27 mouse cellular contexts compared by ENCODE assay signal in genomic region chr12:108203895-108204294, GRCm38 (mm10). TPM values are rescaled to one million over a fixed set of nuclear protein-coding genes. Genes with fewer than 3 reads are reported as not detected.
A peak's percentile ranks its signal among the peaks of the same experiment; 100 is the strongest.
DNase-seq lines count a peak whose midpoint lies in the region; ATAC-seq and TF ChIP-seq lines count a peak whose summit lies in the region.
"Had no signal": no experiment of that assay in that cellular context is flagged by ENCODE, and none has a peak within 500 bp of the region (broad histone marks: within the 10 kb centered on the region; RNA-seq: fewer than 3 reads in every experiment).

No protein-coding gene starts in this region.

- no peak for TF ChIP-seq RAD21 in CH12.LX (IDR thresholded peaks at IDR 0.05; ENCODE audit: low read depth, low read length)

- H3K4me1 ChIP-seq in hindbrain, embryonic 12.5 days: peaks cover 15% of the 10 kb centered on the region
- no peaks in the 10 kb centered on the region for H3K4me1 ChIP-seq in hindbrain, embryonic 16.5 days (ENCODE audit: control insufficient read depth, insufficient read depth, low read depth, low read length)
- no peaks in the 10 kb centered on the region for H3K4me1 ChIP-seq in spleen, adult 2 months (ENCODE audit: control insufficient read depth, insufficient read depth, insufficient read length)
- H3K4me1 ChIP-seq in CH12.LX (ENCODE audit: control insufficient read depth in 1 of 2, insufficient read depth in 2 of 2): peaks cover 0 to 23% of the 10 kb centered on the region in 2 experiments; a peak in 3 of 4 replicates
- H3K4me1 ChIP-seq in hindbrain, embryonic 13.5 days (replicated peaks): peaks cover 8% of the 10 kb centered on the region
- H3K4me1 ChIP-seq: embryonic facial prominence, embryonic 13.5 days had no signal

- no peak for DNase-seq in spleen, adult 2 months (ENCODE audit: low read depth in 1 of 2, low spot score in 2 of 2)
- no peak for DNase-seq in spleen, postnatal 14 days (ENCODE audit: low spot score in 2 of 2)
- DNase-seq in CH12.LX (ENCODE audit: extremely low read depth): no peak
- no peak for DNase-seq in retina, embryonic 14.5 days (ENCODE audit: low spot score)
- no peak for DNase-seq in embryo, embryonic 10.5 days (ENCODE audit: low spot score)
- DNase-seq: adrenal gland, postnatal 25 days; cerebellum, adult 11-12 months; cerebellum, adult 9-11 months; heart, postnatal 10 days; kidney, adult 8-10 months; kidney, postnatal 10 days; lung, postnatal 4 days; right cerebral cortex, postnatal 4 days; thymus, postnatal 36 days had no signal

- H3K27ac ChIP-seq in hindbrain, embryonic 12.5 days: 0 out of 2 replicates have a peak overlapping the region, but pooled peaks have one; percentile 40
- H3K27ac ChIP-seq in hindbrain, embryonic 16.5 days (ENCODE audit: low read depth, low read length): no peak overlapping the region
- peak overlapping the region; percentile 38; the same call in 1 of the 2 replicates for H3K27ac ChIP-seq in spleen, adult 2 months (ENCODE audit: insufficient read depth, low read length)
- H3K27ac ChIP-seq in CH12.LX (ENCODE audit: insufficient read depth, low read depth): no peak overlapping the region
- H3K27ac ChIP-seq in hindbrain, embryonic 13.5 days: peak overlapping the region; percentile 32; the same call in 1 of the 2 replicates
- H3K27ac ChIP-seq: forebrain, embryonic 15.5 days; heart, embryonic 13.5 days; limb, embryonic 10.5 days; limb, embryonic 15.5 days had no signal

- no peak overlapping the region for H3K4me2 ChIP-seq in hindbrain, embryonic 12.5 days (replicated peaks)
- no peak overlapping the region for H3K4me2 ChIP-seq in hindbrain, embryonic 16.5 days (ENCODE audit: low read length)
- H3K4me2 ChIP-seq in CH12.LX (ENCODE audit: insufficient read depth, low read depth, poor library complexity, severe bottlenecking): no peak overlapping the region
- no peak overlapping the region for H3K4me2 ChIP-seq in hindbrain, embryonic 13.5 days
- H3K4me2 ChIP-seq: embryonic facial prominence, embryonic 13.5 days; forebrain, embryonic 15.5 days; heart, embryonic 13.5 days; limb, embryonic 15.5 days; midbrain, embryonic 13.5 days had no signal

- H3K4me3 ChIP-seq in hindbrain, embryonic 12.5 days: no peak overlapping the region
- no peak overlapping the region for H3K4me3 ChIP-seq in hindbrain, embryonic 16.5 days (ENCODE audit: low read length)
- no peak overlapping the region for H3K4me3 ChIP-seq in spleen, adult 2 months (ENCODE audit: extremely low read depth, insufficient read depth, insufficient read length)
- H3K4me3 ChIP-seq in CH12.LX (replicated peaks in 1 of 3; ENCODE audit: low read depth in 2 of 3, low read length in 2 of 3, poor library complexity in 1 of 3): no peak overlapping the region
- no peak overlapping the region for H3K4me3 ChIP-seq in hindbrain, embryonic 13.5 days
- H3K4me3 ChIP-seq: embryonic facial prominence, embryonic 13.5 days; forebrain, embryonic 10.5 days; forebrain, embryonic 15.5 days; heart, embryonic 13.5 days; limb, embryonic 10.5 days; limb, embryonic 15.5 days; megakaryocyte, embryonic 14.5 days; midbrain, embryonic 13.5 days had no signal

- 58% methylated on average over 8 of the region's 8 CpGs for WGBS in hindbrain, embryonic 12.5 days
- WGBS in hindbrain, embryonic 16.5 days: 63% methylated on average over 8 of the region's 8 CpGs
- WGBS in spleen, adult 2 months: 73% methylated on average over 8 of the region's 8 CpGs
- WGBS in hindbrain, embryonic 13.5 days: 67% methylated on average over 8 of the region's 8 CpGs

- H3K36me3 ChIP-seq in hindbrain, embryonic 12.5 days: peaks cover 72% of the 10 kb centered on the region
- H3K36me3 ChIP-seq in hindbrain, embryonic 16.5 days (ENCODE audit: control insufficient read depth, insufficient read depth, low read length): peaks cover 24% of the 10 kb centered on the region
- H3K36me3 ChIP-seq in spleen, adult 2 months (ENCODE audit: control insufficient read depth, insufficient read depth, low read length): peaks cover 34% of the 10 kb centered on the region
- H3K36me3 ChIP-seq in CH12.LX (replicated peaks in 1 of 2; ENCODE audit: control insufficient read depth in 1 of 2, insufficient read depth in 1 of 2, low read length in 1 of 2): peaks cover 48 to 97% of the 10 kb centered on the region in 2 experiments
- H3K36me3 ChIP-seq in hindbrain, embryonic 13.5 days: peaks cover 77% of the 10 kb centered on the region

- in situ Hi-C loops in CH12.LX (cut with MboI; ENCODE audit: low pct_ligation_motif_present, low pct_unique_long_range_greater_than_20kb, low sequenced_read_pairs): no loop called here

- TF ChIP-seq CTCF in spleen, adult 2 months (IDR thresholded peaks at IDR 0.05; ENCODE audit: extremely low read depth, insufficient read depth, insufficient read length, insufficient replicate concordance): no peak
- TF ChIP-seq CTCF in CH12.LX (conservative IDR thresholded peaks at IDR 0.05 in 1 of 2, IDR thresholded peaks at IDR 0.05 in 1 of 2; ENCODE audit: low read depth in 2 of 2, low read length in 2 of 2): no peak

- dilution Hi-C loops in CH12.LX (cut with MboI; ENCODE audit: extremely low pct_ligation_motif_present, extremely low pct_unique_long_range_greater_than_20kb, low sequenced_read_pairs): no loop called here

- no peak for TF ChIP-seq POLR2A in spleen, adult 2 months (IDR thresholded peaks at IDR 0.05; ENCODE audit: low read depth, low read length)
- TF ChIP-seq POLR2A in CH12.LX (IDR thresholded peaks at IDR 0.05; ENCODE audit: low read depth, low read length): no peak

- TF ChIP-seq EP300 in CH12.LX (IDR thresholded peaks at IDR 0.05; ENCODE audit: low read length): no peak

- no peaks in the 10 kb centered on the region for H3K27me3 ChIP-seq in hindbrain, embryonic 12.5 days
- H3K27me3 ChIP-seq in hindbrain, embryonic 16.5 days (replicated peaks; ENCODE audit: control insufficient read depth, insufficient read depth, low read length): no peaks in the 10 kb centered on the region
- no peaks in the 10 kb centered on the region for H3K27me3 ChIP-seq in spleen, adult 2 months (ENCODE audit: control insufficient read depth, insufficient read depth, low read length)
- no peaks in the 10 kb centered on the region for H3K27me3 ChIP-seq in CH12.LX (replicated peaks)
- H3K27me3 ChIP-seq in hindbrain, embryonic 13.5 days: no peaks in the 10 kb centered on the region
- H3K27me3 ChIP-seq: embryonic facial prominence, embryonic 13.5 days; forebrain, embryonic 15.5 days; heart, embryonic 13.5 days; limb, embryonic 15.5 days; midbrain, embryonic 13.5 days had no signal

- no peaks in the 10 kb centered on the region for H3K79me2 ChIP-seq in CH12.LX (replicated peaks; ENCODE audit: control insufficient read depth, extremely low read depth, insufficient read depth, poor library complexity, severe bottlenecking)

- H3K9me3 ChIP-seq in hindbrain, embryonic 12.5 days (replicated peaks): no peaks in the 10 kb centered on the region
- H3K9me3 ChIP-seq in hindbrain, embryonic 16.5 days (ENCODE audit: control insufficient read depth, low read length): no peaks in the 10 kb centered on the region
- no peaks in the 10 kb centered on the region for H3K9me3 ChIP-seq in CH12.LX (replicated peaks; ENCODE audit: low read length)
- H3K9me3 ChIP-seq in hindbrain, embryonic 13.5 days: no peaks in the 10 kb centered on the region
- H3K9me3 ChIP-seq: embryonic facial prominence, embryonic 13.5 days; forebrain, embryonic 10.5 days; forebrain, embryonic 15.5 days; heart, embryonic 13.5 days; limb, embryonic 10.5 days; limb, embryonic 15.5 days; megakaryocyte, embryonic 14.5 days; midbrain, embryonic 13.5 days had no signal

- no peak for ATAC-seq in hindbrain, embryonic 12.5 days (ENCODE audit: low FRiP score)
- no peak for ATAC-seq in hindbrain, embryonic 16.5 days
- no peak for ATAC-seq in hindbrain, embryonic 13.5 days (ENCODE audit: low FRiP score)
- ATAC-seq: forebrain, embryonic 15.5 days; intestine, embryonic 16.5 days; lung, postnatal 0 days; midbrain, embryonic 13.5 days had no signal

- no peak overlapping the region for H3K9ac ChIP-seq in hindbrain, embryonic 12.5 days
- no peak overlapping the region for H3K9ac ChIP-seq in hindbrain, embryonic 16.5 days (ENCODE audit: low read depth, low read length)
- no peak overlapping the region for H3K9ac ChIP-seq in CH12.LX (ENCODE audit: insufficient read depth, low read depth)
- peak overlapping the region; percentile 29; the same call in 1 of the 2 replicates for H3K9ac ChIP-seq in hindbrain, embryonic 13.5 days
- H3K9ac ChIP-seq: embryonic facial prominence, embryonic 13.5 days; forebrain, embryonic 15.5 days; heart, embryonic 13.5 days; limb, embryonic 15.5 days; midbrain, embryonic 13.5 days had no signal

TF ChIP-seq in CH12.LX, 34 proteins besides CTCF, POLR2A, EP300 and RAD21:
- TF ChIP-seq ZNF384 (IDR thresholded peaks at IDR 0.05; ENCODE audit: low read depth, low read length): peak; percentile 62
- no peak for TF ChIP-seq NELFE (IDR thresholded peaks at IDR 0.05; ENCODE audit: low read depth, low read length)

RNA-seq across cellular contexts. Expression of gene Ccnk, which starts 24.5 kb away (rescaled TPM):
- 2.9 and 3.6 TPM in 2 replicates for polyA plus RNA-seq in hindbrain, embryonic 12.5 days (2016; fragmentation: Nextera tagmentation; extraction: Ambion mirVana)
- 2.2 and 2.6 TPM in 2 replicates for polyA plus RNA-seq in hindbrain, embryonic 16.5 days (2015; fragmentation: Nextera tagmentation; extraction: Ambion mirVana)
- 15.0 and 15.5 TPM in 2 replicates for polyA plus RNA-seq in spleen, adult 2 months (2012; rRNA removed)
- total RNA-seq in CH12.LX (2012; rRNA removed) (8.3 and 10.1 TPM in 2 replicates), CH12.LX (2014; rRNA removed) (5.2 and 9.2 TPM in 2 replicates)
- 51.1 and 66.8 TPM in 2 replicates for polyA plus RNA-seq in CH12.LX (2012; ENCODE audit: insufficient read length, low read depth)
- 3.8 and 4.0 TPM in 2 replicates for polyA plus RNA-seq in hindbrain, embryonic 13.5 days (2015; fragmentation: Nextera tagmentation; extraction: Ambion mirVana)

RNA-seq across cellular contexts. Expression of gene Setd3, which starts 24.8 kb away (rescaled TPM):
- 108 and 118 TPM in 2 replicates for polyA plus RNA-seq in hindbrain, embryonic 12.5 days (2016; fragmentation: Nextera tagmentation; extraction: Ambion mirVana)
- 93.6 and 97.6 TPM in 2 replicates for polyA plus RNA-seq in hindbrain, embryonic 16.5 days (2015; fragmentation: Nextera tagmentation; extraction: Ambion mirVana)
- polyA plus RNA-seq in spleen, adult 2 months (2012; rRNA removed): 8.2 and 9.6 TPM in 2 replicates
- total RNA-seq in CH12.LX (2012; rRNA removed) (44.2 and 44.3 TPM in 2 replicates), CH12.LX (2014; rRNA removed) (65.9 and 76.2 TPM in 2 replicates)
- 55.8 and 60.2 TPM in 2 replicates for polyA plus RNA-seq in CH12.LX (2012; ENCODE audit: insufficient read length, low read depth)
- 99.7 and 102 TPM in 2 replicates for polyA plus RNA-seq in hindbrain, embryonic 13.5 days (2015; fragmentation: Nextera tagmentation; extraction: Ambion mirVana)

Comparison
In these comparisons a context has a peak if more than half of its experiments do, and no peak if none do; other contexts are left out.
1. H3K27ac ChIP-seq: peak in hindbrain, embryonic 12.5 days (single experiment), spleen, adult 2 months (single experiment) and hindbrain, embryonic 13.5 days (single experiment); none in hindbrain, embryonic 16.5 days (single experiment) and CH12.LX (single experiment).